Mouse (Mus musculus) left cerebral cortex, postnatal 14 days (tissue): ENCODE data around the gene Afap1. TPM values are rescaled to one million over a fixed set of nuclear protein-coding genes. Genes with fewer than 3 reads are reported as not detected.

Experiments used
- DNase-seq, 2 experiments: peaks; one replicate each; pipeline ENCODE4 v3.0.0; 2021 to 2022; ENCODE audit warnings: low spot score in 2 of 2, mixed read lengths in 1 of 2
- intact Hi-C: fragments of 180-260 bp; cut with DNase I; formaldehyde crosslinking; loops from one replicate; pipeline ENCODE4 v1.15.1; 2025
- total RNA-seq, 2 experiments: library from RNA; stranded (reverse); gene quantifications; 2 replicates each; pipeline ENCODE4 v1.2.3; 2021

The Afap1 gene
- total RNA-seq, 2 experiments from 2014 or later, result 66.8 to 71.6 TPM

- intact Hi-C loops, result no loop called here
- DNase-seq, result no peak
These were observed 113.0 kb downstream of the Afap1 start for GRCm38 (mm10) chr5:36006106-36006505.

DNA sequence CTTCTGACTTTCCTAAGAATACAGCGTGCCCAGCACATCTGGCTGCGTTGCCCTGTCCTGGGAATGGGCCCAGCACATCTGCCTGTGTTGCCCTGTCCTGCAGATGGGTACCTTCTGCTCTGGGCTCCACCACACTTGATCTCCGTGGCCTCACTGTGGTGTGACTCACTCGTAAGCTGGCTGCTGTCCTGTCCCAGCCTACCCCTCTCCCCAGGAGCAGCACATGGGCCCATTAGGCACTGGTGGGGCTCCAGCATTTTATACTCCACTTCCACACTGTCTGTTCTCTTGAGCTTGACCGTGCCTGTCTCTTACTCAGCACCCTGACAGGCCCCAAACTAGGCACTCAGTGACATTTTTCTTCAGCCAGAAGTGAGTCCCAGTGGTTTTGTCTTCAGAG lies 113.5 kb downstream of the Afap1 start:
- intact Hi-C loops, result no loop called here
- DNase-seq, result no peak

DNA sequence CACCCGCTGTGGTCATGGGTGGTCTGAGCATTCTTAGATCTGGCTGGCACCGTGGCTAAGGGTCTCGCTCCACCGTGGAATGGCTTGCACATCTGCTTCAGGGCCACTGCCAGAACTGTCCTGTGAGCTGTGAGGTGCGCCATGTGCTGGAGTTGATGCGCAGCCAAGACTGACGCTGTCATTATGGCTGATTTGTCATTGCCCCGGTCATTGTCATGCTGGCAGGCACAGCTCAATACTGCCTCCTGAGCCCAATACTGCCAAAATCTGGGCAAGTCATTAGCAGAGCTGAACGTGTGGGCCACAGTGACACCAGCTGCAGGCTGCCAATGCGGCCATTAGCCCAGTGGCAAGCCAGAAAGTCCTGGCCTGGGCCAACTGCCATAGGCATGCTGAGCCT lies 114.5 kb downstream of the Afap1 start:
- DNase-seq, result no peak
- intact Hi-C loops, result no loop called here

GRCm38 (mm10) chr5:36009405-36009804 lies 116.3 kb downstream of the Afap1 start:
- DNase-seq, result no peak
- intact Hi-C loops, result no loop called here

DNA sequence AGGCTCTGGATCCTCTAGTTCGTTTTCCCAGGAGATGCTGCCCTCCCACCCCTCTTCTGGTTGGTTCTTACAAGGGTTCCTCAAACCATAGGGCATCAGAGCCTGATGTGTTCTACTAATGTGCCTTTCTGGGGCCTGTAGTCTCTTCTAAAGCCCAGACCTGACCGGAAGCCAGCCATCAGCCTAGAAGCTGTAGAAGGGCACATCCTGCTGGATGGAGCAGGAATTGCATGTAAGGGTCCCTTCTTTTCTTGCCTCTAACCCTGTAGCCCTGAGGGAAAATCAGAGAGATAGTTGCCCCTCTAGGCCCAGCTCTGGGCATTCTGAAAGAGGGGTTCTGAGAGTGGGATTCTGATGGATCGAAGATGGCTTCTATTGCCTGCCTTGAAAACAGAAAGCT lies 125.2 kb downstream of the Afap1 start:
- no peak for DNase-seq
- intact Hi-C loops, result no loop called here

DNA sequence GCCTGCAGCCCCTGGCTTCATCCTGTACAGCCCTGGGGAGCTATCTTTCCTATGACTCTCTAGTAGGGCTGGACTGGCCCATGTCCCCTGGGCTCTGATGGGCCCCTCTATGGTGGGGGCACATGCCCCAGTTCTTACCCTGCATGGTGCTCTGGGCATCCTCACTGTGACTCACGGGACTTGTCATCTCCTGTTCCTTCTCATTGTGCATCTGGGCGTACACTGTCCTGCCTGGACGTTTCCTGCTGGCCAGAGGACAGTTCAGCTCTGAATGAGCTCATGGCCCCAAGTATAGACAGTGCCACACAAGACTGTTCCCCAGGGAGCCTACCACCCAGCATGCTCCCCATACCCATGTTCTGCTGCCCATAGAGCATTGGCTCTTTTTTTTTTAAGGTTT lies 128.0 kb downstream of the Afap1 start:
- DNase-seq, result no peak

GRCm38 (mm10) chr5:36022361-36022760 lies 129.2 kb downstream of the Afap1 start:
- no peak for DNase-seq
- intact Hi-C loops, result no loop called here

More for the DNA sequence above, 128.0 kb downstream of the Afap1 start:
- intact Hi-C loops, result no loop called here

DNA sequence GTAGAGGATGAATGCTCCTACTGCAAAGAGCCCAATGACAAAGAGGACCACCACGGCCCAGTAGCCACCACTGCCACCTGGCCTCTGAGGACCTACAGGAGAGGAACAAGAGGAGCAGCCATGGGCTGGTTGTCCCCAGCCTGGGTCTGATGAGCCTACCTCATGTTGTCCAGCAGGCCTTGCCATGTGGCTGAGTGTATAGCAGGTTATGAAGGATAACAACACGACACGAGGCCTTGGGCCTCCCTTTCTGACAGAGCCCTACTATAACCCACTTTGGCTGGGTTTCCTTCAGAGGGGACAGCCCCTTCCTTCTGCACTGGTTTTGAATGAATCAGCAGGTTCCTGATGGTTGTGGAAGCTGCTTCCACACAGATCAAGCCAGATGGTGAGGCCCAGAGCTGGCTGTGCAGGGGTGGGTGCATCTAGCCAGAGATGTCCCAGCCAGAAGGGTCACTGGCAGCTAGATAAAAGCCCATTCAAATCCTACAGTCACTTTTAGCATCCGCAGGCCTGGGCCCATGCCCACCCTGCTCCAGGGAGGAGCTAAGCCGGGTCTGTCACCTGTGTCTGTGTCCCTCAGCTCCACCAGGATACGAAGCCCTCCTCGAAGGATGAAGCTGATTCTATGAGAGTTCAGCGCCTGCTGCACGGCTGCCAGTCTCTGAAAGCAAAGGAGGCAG lies 131.0 kb downstream of the Afap1 start:
- intact Hi-C loops, result no loop called here
- DNase-seq, result no peak

GRCm38 (mm10) chr5:36025076-36025475 lies 132.0 kb downstream of the Afap1 start:
- intact Hi-C loops, result no loop called here
- no peak for DNase-seq

- DNase-seq, result peak; percentile 67 to 72
- intact Hi-C loops, result loop anchor here (1.0 to 2.0 kb wide), 2 partner anchors 189 to 365 kb away; partner anchors contain the start of gene Sorcs2
These were observed 140.7 kb downstream of the Afap1 start for GRCm38 (mm10) chr5:36033531-36034426.

DNA sequence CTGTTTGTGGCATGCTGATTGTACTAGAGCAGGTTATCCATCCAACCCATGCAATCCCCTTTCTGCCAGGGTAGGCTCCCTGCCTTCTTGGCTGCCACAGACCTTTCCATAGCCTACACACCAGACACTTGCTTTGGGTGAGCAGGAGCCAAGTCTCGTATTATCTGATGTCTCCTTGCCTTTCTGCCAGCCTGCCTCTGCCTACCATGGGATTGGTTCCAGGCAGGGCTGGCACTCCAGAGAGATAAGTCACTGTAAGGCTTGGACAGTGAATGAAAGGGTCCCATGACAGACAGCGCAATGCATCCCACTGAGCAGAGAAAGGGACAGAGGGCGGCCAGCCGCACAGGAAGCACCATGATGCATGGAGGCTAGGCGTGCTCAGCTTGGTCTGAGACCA lies 146.5 kb downstream of the Afap1 start:
- DNase-seq, result no peak
- intact Hi-C loops, result no loop called here

GRCm38 (mm10) chr5:36040398-36041235 lies 147.5 kb downstream of the Afap1 start:
- intact Hi-C loops, result no loop called here
- peak; percentile 24 to 47 for DNase-seq

DNA sequence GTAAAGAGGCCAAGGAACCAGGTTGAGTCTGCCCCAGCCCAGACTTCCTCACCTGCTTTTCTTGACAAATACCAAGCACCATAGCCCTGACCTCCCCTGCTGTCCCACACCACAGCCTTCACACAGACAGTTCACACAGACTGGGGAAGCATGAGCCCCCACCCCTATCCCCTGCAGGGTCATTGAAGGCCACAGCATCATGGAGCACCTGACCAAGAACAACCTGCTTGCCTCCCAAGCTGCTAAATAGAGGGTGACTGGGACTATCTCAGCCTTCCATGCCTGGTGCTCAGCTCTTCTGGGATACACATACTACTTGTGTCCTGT lies 148.1 kb downstream of the Afap1 start:
- intact Hi-C loops, result no loop called here

GRCm38 (mm10) chr5:36041756-36042155 lies 148.6 kb downstream of the Afap1 start:
- intact Hi-C loops, result no loop called here
- no peak for DNase-seq

More for the DNA sequence above, 148.1 kb downstream of the Afap1 start:
- no peak for DNase-seq

GRCm38 (mm10) chr5:36043154-36043553 lies 150.0 kb downstream of the Afap1 start:
- intact Hi-C loops, result no loop called here
- DNase-seq, result no peak

Other genes with a start within 250 kb of the Afap1 start
- gene Htra3, start 213.5 kb upstream of the Afap1 start, total RNA-seq, result 10 to 100 TPM; 13.0 to 13.6 TPM
- gene Sh3tc1, start 153.3 kb upstream of the Afap1 start, total RNA-seq, result 1 to 10 TPM; 2.7 to 3.3 TPM
- gene Ablim2, start 135.4 kb upstream of the Afap1 start, total RNA-seq, result 100 to 1,000 TPM; 106 to 112 TPM